In the genomic region with DNA sequence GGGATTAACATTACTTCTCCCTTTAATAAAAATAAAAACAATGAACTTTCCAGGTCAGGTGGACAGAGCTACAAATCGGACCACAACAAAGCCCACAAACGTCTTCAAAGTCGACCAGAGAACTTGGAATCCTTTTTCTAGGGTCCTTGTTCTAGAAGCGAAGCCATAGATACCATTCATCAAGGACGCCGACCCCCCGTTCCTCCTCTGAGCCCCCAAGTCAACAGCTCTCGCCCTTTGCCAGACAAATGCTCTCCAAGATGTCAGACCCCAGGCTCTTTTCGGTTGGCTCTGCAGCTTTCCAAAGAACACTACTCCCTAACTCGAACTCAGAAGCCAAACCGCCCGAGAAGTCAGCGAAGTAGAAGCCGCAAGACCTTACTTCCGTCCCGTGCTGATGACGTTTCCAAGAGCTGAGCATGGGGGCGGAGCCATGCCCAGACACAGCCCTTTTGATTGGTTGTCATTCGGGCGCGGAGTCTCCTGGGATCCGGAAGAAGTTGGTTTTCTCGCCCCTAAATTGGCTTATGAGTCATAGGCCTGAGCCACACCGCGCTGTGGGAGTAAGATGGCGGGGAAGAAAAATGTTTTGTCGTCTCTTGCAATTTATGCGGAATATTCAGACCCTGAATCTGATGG, we compare ENCODE assay signal across 8 mouse cellular contexts. TPM values are rescaled to one million over a fixed set of nuclear protein-coding genes. Genes with fewer than 3 reads are reported as not detected.
DNase-seq lines count a peak whose midpoint lies in the region; ATAC-seq lines count a peak whose summit lies in the region.

Gene Sap30bp, plus strand, starts transcription at position 175 of the 639 bp plus-strand sequence.
Gene Recql5, minus strand, starts transcription at position 370 of the 639 bp plus-strand sequence.

- DNase-seq in B cell, adult 2 months = peak; percentile 98
- peak; percentile 100 for DNase-seq in brain, adult 2 months (ENCODE audit: low read depth, low spot score)
- DNase-seq in heart, embryonic 10.5 days (ENCODE audit: low spot score) = peak; percentile 99
- peak; percentile 95 for DNase-seq in liver
- peak; percentile 96 to 97 for DNase-seq in spleen, postnatal 4 days (ENCODE audit: low spot score in 2 of 2)

- peaks cover 41% of the 10 kb centered on the region for H3K36me3 ChIP-seq in heart, embryonic 10.5 days
- peaks cover 33% of the 10 kb centered on the region for H3K36me3 ChIP-seq in kidney, embryonic 15.5 days

- H3K9me3 ChIP-seq in heart, embryonic 10.5 days = no peaks in the 10 kb centered on the region
- no peaks in the 10 kb centered on the region for H3K9me3 ChIP-seq in kidney, embryonic 15.5 days (replicated peaks)

- no peaks in the 10 kb centered on the region for H3K27me3 ChIP-seq in heart, embryonic 10.5 days (ENCODE audit: insufficient read depth, poor library complexity, severe bottlenecking)
- H3K27me3 ChIP-seq in kidney, embryonic 15.5 days = no peaks in the 10 kb centered on the region

- peak within 1 kb of the TSS; percentile 88 for H3K27ac ChIP-seq in heart, embryonic 10.5 days
- peak within 1 kb of the TSS; percentile 59; the same call in 1 of the 2 replicates for H3K27ac ChIP-seq in kidney, embryonic 15.5 days

- ATAC-seq in erythroblast, adult 5-6 weeks (replicated peaks; ENCODE audit: low FRiP score, poor library complexity, severe bottlenecking) = peak; percentile 95
- peak; percentile 99 for ATAC-seq in kidney, embryonic 15.5 days (replicated peaks; ENCODE audit: low FRiP score)
- ATAC-seq in monocyte, adult 5-6 weeks (replicated peaks; ENCODE audit: insufficient number of reproducible peaks, low FRiP score, low TSS enrichment, poor library complexity, severe bottlenecking) = peak; percentile 99

- peak within 1 kb of the TSS; percentile 88 for H3K4me2 ChIP-seq in kidney, embryonic 15.5 days

- peak within 1 kb of the TSS; percentile 81 for H3K9ac ChIP-seq in kidney, embryonic 15.5 days

- WGBS in heart, embryonic 10.5 days = under 1% methylated on average over 28 of the region's 28 CpGs
- 1% methylated on average over 28 of the region's 28 CpGs for WGBS in kidney, embryonic 15.5 days

- H3K4me3 ChIP-seq in heart, embryonic 10.5 days = peak within 1 kb of the TSS; percentile 95
- H3K4me3 ChIP-seq in kidney, embryonic 15.5 days (replicated peaks) = peak within 1 kb of the TSS; percentile 96

- H3K4me1 ChIP-seq in heart, embryonic 10.5 days = peaks cover 20% of the 10 kb centered on the region
- peaks cover 23% of the 10 kb centered on the region for H3K4me1 ChIP-seq in kidney, embryonic 15.5 days

RNA-seq across cellular contexts. Expression of gene Sap30bp, which starts in this region (rescaled TPM):
- total RNA-seq in erythroblast, adult 5-6 weeks (2015; ENCODE audit: low replicate concordance) = 3.6 and 6.3 TPM in 2 replicates
- 75.6 and 96.5 TPM in 2 replicates for total RNA-seq in erythroblast, adult 5-6 weeks (2017; ENCODE audit: low replicate concordance)
- 29.4 and 35.8 TPM in 2 replicates for polyA plus RNA-seq in heart, embryonic 10.5 days (2016; fragmentation: Nextera tagmentation; extraction: Ambion mirVana)
- 41.6 and 44.5 TPM in 2 replicates for polyA plus RNA-seq in kidney, embryonic 15.5 days (2015; fragmentation: Nextera tagmentation; extraction: Ambion mirVana)
- 109 to 210 TPM (median 121 TPM) in 3 replicates for total RNA-seq in monocyte, adult 5-6 weeks (2017)

RNA-seq across cellular contexts. Expression of gene Recql5, which starts in this region (rescaled TPM):
- 6.3 and 8.3 TPM in 2 replicates for total RNA-seq in erythroblast, adult 5-6 weeks (2015; ENCODE audit: low replicate concordance)
- total RNA-seq in erythroblast, adult 5-6 weeks (2017; ENCODE audit: low replicate concordance) = 15.3 and 31.6 TPM in 2 replicates
- 20.4 and 22.3 TPM in 2 replicates for polyA plus RNA-seq in heart, embryonic 10.5 days (2016; fragmentation: Nextera tagmentation; extraction: Ambion mirVana)
- 21.3 and 24.3 TPM in 2 replicates for polyA plus RNA-seq in kidney, embryonic 15.5 days (2015; fragmentation: Nextera tagmentation; extraction: Ambion mirVana)
- 16.2 to 25.6 TPM (median 23.2 TPM) in 3 replicates for total RNA-seq in monocyte, adult 5-6 weeks (2017)

Comparison
In these comparisons a context has a peak if more than half of its experiments do, and no peak if none do; other contexts are left out.
1. Peak in every context shown above with its lines: DNase-seq, ATAC-seq, H3K4me3 ChIP-seq and H3K27ac ChIP-seq.